Mouse (Mus musculus): ENCODE results near the gene Gm20795. TPM values are rescaled to one million over a fixed set of nuclear protein-coding genes. Genes with fewer than 3 reads are reported as not detected.

The Gm20795 gene
- not detected for polyA plus RNA-seq (2014; fragmentation: Illumina TruSeq; extraction: RNeasy Lipid Tissue Mini Kit (QIAGEN cat#74804); ENCODE audit: low read depth, low replicate concordance)

GRCm38 (mm10) chrY:40804614-40805013, at the start of gene Gm20795:
Gene Gm20795 (plus strand): TSS chrY:40804914.

GRCm38 (mm10) chrY:40775665-40776064, 29.0 kb upstream of the Gm20795 start, which contains the start of gene Gm21797:
Gene Gm21797 (minus strand): TSS chrY:40775765.

Other genes with a start within 250 kb of the Gm20795 start
- not detected for gene Gm21852, start 152.9 kb upstream of the Gm20795 start, polyA plus RNA-seq (2014; fragmentation: Illumina TruSeq; extraction: RNeasy Lipid Tissue Mini Kit (QIAGEN cat#74804); ENCODE audit: low read depth, low replicate concordance)
- not detected for gene Gm21797, start 29.1 kb upstream of the Gm20795 start, polyA plus RNA-seq (2014; fragmentation: Illumina TruSeq; extraction: RNeasy Lipid Tissue Mini Kit (QIAGEN cat#74804); ENCODE audit: low read depth, low replicate concordance)

Measured in sigmoid colon, adult 10 weeks (tissue).